Mouse (Mus musculus) bone marrow macrophage, adult 2 months (primary cell): ENCODE measurements around the gene C2cd2.
"Not testable (repeated sequence)": the region's sequence is repeated elsewhere in the genome, so short reads cannot be mapped to it uniquely, and the experiment has no call there.

Experiments
- CTCF ChIP-seq: IDR thresholded peaks from 2 replicates; pipeline ENCODE4 v1.5.1; 2012; ENCODE audit warnings: low read depth, mild to moderate bottlenecking, low read length, moderate library complexity
- POLR2A ChIP-seq: IDR thresholded peaks from 2 replicates; pipeline ENCODE4 v1.6.1; 2012; ENCODE audit warnings: mild to moderate bottlenecking, low read depth, low read length, borderline replicate concordance

DNA sequence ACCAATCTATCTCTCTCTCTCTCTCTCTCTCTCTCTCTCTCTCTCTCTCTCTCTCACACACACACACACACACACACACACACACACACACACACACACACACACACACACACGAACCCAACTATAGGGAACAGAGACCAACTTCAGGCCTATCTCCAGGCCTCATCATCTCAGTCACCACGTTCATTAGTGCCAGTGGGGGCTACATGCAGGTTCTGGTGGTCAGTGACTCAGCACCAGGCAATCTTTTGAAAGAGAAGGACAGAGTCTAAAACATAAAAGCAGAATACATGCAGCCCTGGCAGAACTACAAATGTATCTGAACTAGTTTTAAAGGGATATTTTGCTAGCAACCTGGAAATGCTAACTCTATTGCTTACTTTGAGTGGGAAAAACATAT is 15.4 kb downstream of the C2cd2 start:
- TF ChIP-seq CTCF, POLR2A: not testable (repeated sequence)
